In genomic region chr7:126982054-126982453, GRCm38 (mm10) we compare ENCODE assay signal across 24 mouse cellular contexts. TPM values are rescaled to one million over a fixed set of nuclear protein-coding genes. Genes with fewer than 3 reads are reported as not detected.
"Had no signal": no experiment of that assay in that cellular context is flagged by ENCODE, and none has a peak within 500 bp of the region (broad histone marks: within the 10 kb centered on the region; RNA-seq: fewer than 3 reads in every experiment).

No protein-coding gene starts in this region.

- H3K4me2 ChIP-seq: limb, embryonic 12.5 days; limb, embryonic 15.5 days; lung, embryonic 15.5 days; midbrain, embryonic 13.5 days; stomach, embryonic 15.5 days had no signal

- H3K9me3 ChIP-seq: limb, embryonic 12.5 days; limb, embryonic 15.5 days; lung, embryonic 15.5 days; megakaryocyte, embryonic 14.5 days; midbrain, embryonic 10.5 days; midbrain, embryonic 13.5 days; stomach, embryonic 15.5 days had no signal

- ATAC-seq: midbrain, embryonic 13.5 days; midbrain, embryonic 16.5 days had no signal

- DNase-seq: kidney, adult 18-20 months; kidney, adult 9 months; kidney, postnatal 14 days; kidney, postnatal 4 days; left cerebral cortex, postnatal 4 days; lung, adult 18-20 months; lung, postnatal 10 days; lung, postnatal 36 days; right cerebral cortex, adult 18-20 months; right cerebral cortex, postnatal 14 days; right cerebral cortex, postnatal 4 days; spleen, adult 18-20 months; thymus, postnatal 25 days had no signal

- H3K4me3 ChIP-seq: limb, embryonic 12.5 days; limb, embryonic 15.5 days; lung, embryonic 15.5 days; megakaryocyte, embryonic 14.5 days; midbrain, embryonic 10.5 days; midbrain, embryonic 13.5 days; stomach, embryonic 15.5 days had no signal

- H3K27me3 ChIP-seq: limb, embryonic 12.5 days; limb, embryonic 15.5 days; lung, embryonic 15.5 days; megakaryocyte, embryonic 14.5 days; midbrain, embryonic 13.5 days; stomach, embryonic 15.5 days had no signal

- H3K9ac ChIP-seq: limb, embryonic 12.5 days; limb, embryonic 15.5 days; liver, embryonic 14.5 days; lung, embryonic 15.5 days; midbrain, embryonic 13.5 days; stomach, embryonic 15.5 days had no signal

- H3K27ac ChIP-seq: limb, embryonic 12.5 days; limb, embryonic 15.5 days; liver, embryonic 14.5 days; lung, embryonic 15.5 days; midbrain, embryonic 10.5 days; midbrain, embryonic 13.5 days; stomach, embryonic 15.5 days had no signal

RNA-seq across cellular contexts. Expression of gene Cdiptos, which starts 6.2 kb away (rescaled TPM):
- total RNA-seq: layer of hippocampus, adult 18-20 months; left cerebral cortex, postnatal 4 days had no signal

RNA-seq across cellular contexts. Expression of gene Asphd1, which starts 32.7 kb away (rescaled TPM):
- polyA plus RNA-seq: limb, embryonic 15.5 days; liver, embryonic 14.5 days; thymus, postnatal 0 days had no signal
